Mouse (Mus musculus) midbrain, postnatal 0 days (tissue): ENCODE measurements around the gene Tmprss7. TPM values are rescaled to one million over a fixed set of nuclear protein-coding genes. Genes with fewer than 3 reads are reported as not detected.
A peak's percentile ranks its signal among the peaks of the same experiment; 100 is the strongest.

Source experiments
- ATAC-seq: fragments of 200-750 bp; cut with Nextera tagmentation; 2 replicates; pipeline ENCODE4 v1.8.0; 2017; ENCODE audit warnings: moderate number of reproducible peaks, mild to moderate bottlenecking, moderate TSS enrichment, moderate library complexity; ENCODE audit not compliant: low FRiP score
- DNase-seq: peaks from one replicate; pipeline ENCODE4 v3.0.0-alpha.2; 2015; ENCODE audit warnings: low spot score
- H3K27ac ChIP-seq: fragments of 300-500 bp; sonication (generic); 2 replicates; pipeline ENCODE4 v1.5.1; 2014; ENCODE audit warnings: low read depth, mild to moderate bottlenecking, low read length, mixed read lengths
- H3K27me3 ChIP-seq: fragments of 300-500 bp; sonication (generic); 2 replicates; pipeline ENCODE4 v1.6.1; 2014; ENCODE audit warnings: low read length, control low read depth, mixed read lengths; ENCODE audit not compliant: insufficient read depth
- H3K36me3 ChIP-seq: fragments of 300-500 bp; sonication (generic); 2 replicates; pipeline ENCODE4 v1.6.1; 2014; ENCODE audit warnings: low read length, control low read depth, mixed read lengths; ENCODE audit not compliant: insufficient read depth
- H3K4me1 ChIP-seq: fragments of 300-500 bp; sonication (generic); 2 replicates; pipeline ENCODE4 v1.6.1; 2014; ENCODE audit warnings: mild to moderate bottlenecking, control low read depth, antibody characterized with exemption, low read length, mixed read lengths; ENCODE audit not compliant: insufficient read depth
- H3K4me2 ChIP-seq: fragments of 300-500 bp; sonication (generic); 2 replicates; pipeline ENCODE4 v1.6.1; 2014; ENCODE audit warnings: low read depth, mild to moderate bottlenecking, low read length, mixed read lengths; ENCODE audit not compliant: poor library complexity, severe bottlenecking
- H3K4me3 ChIP-seq: fragments of 300-500 bp; sonication (generic); 2 replicates; pipeline ENCODE4 v1.5.1; 2014; ENCODE audit warnings: low read depth, mild to moderate bottlenecking, low read length, moderate library complexity
- H3K9ac ChIP-seq: fragments of 300-500 bp; sonication (generic); replicated peaks from 2 replicates; pipeline ENCODE4 v1.6.1; 2014; ENCODE audit warnings: mild to moderate bottlenecking, low read length, moderate library complexity, mixed read lengths; ENCODE audit not compliant: poor library complexity, severe bottlenecking
- H3K9me3 ChIP-seq: fragments of 300-500 bp; sonication (generic); 2 replicates; pipeline ENCODE4 v1.6.1; 2016; ENCODE audit warnings: low read length, control low read depth
- CTCF ChIP-seq: IDR thresholded peaks from 2 replicates; pipeline ENCODE4 v1.5.1; 2016; ENCODE audit warnings: antibody characterized with exemption, mild to moderate bottlenecking
- WGBS: fragments of 180-500 bp; shearing (Covaris S2); extraction: QIAGEN DNeasy Blood & Tissue Kit; methylation state at CpG from one replicate; pipeline ENCODE4 v1.1.7; 2014; 5-methylcytosine and 5-hydroxymethylcytosine counted together
- polyA plus RNA-seq: library from polyadenylated mRNA; unstranded; fragments of >200 nt; fragmentation: Nextera tagmentation; extraction: Ambion mirVana; gene quantifications from 2 replicates; pipeline ENCODE4 v1.2.1, GENCODE M21; 2015
- total RNA-seq: library from RNA; depleted of rRNA; stranded (reverse); fragments of >200 nt; gene quantifications from 2 replicates; pipeline ENCODE4 v1.2.3, GENCODE M21; 2014

Tmprss7 gene
- total and polyA plus RNA-seq, 2 experiments from 2014 or later: 1.2 to 1.6 TPM

DNA sequence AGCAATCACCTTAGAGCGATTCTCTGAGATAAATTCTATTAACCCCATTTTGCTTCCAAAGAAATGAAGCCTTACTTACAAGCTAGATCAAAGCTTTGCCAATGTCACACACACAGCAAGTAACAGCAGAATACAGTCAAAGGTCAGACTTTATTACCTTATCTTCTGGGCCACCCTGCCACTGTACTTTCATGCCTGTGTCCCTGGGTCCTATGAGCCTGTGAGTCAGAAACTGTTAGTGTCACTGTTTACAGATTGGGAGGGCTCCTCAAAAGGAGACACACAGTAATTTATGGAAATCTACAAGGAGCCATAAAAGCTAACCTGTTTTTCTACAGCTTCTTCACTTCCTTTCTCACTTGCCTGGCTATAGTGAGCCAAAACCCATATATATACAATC, 35.2 kb downstream of the Tmprss7 start:
- Histone ChIP-seq H3K4me3 (no peak overlapping the region), H3K4me1 (no peaks in the 10 kb centered on the region), H3K9me3 (no peaks in the 10 kb centered on the region), H3K9ac (no peak overlapping the region), H3K4me2 (no peak overlapping the region), H3K27ac (no peak overlapping the region), H3K27me3 (peaks cover 5% of the 10 kb centered on the region; the same call in 1 of the 2 replicates), H3K36me3 (no peaks in the 10 kb centered on the region)
- no peak for ATAC-seq
- 86% methylated on average over 1 of the region's 1 CpGs for whole genome bisulfite sequencing
- no peak for DNase-seq
- no peak for TF ChIP-seq CTCF

GRCm38 (mm10) chr16:45657574-45658159, 35.8 kb downstream of the Tmprss7 start:
- H3K36me3 ChIP-seq: no peaks in the 10 kb centered on the region
- H3K4me2 ChIP-seq: no peak overlapping the region
- DNase-seq: no peak
- 90% methylated on average over 12 of the region's 12 CpGs for WGBS
- no peak overlapping the region for H3K27ac ChIP-seq
- H3K4me1 ChIP-seq: no peaks in the 10 kb centered on the region
- TF ChIP-seq CTCF: no peak
- peaks cover 5% of the 10 kb centered on the region; the same call in 1 of the 2 replicates for H3K27me3 ChIP-seq
- no peaks in the 10 kb centered on the region for H3K9me3 ChIP-seq
- no peak for ATAC-seq
- H3K9ac ChIP-seq: no peak overlapping the region
- H3K4me3 ChIP-seq: no peak overlapping the region

- Histone ChIP-seq H3K4me2 (peak overlapping the region; percentile 53), H3K4me3 (no peak overlapping the region)
- no peak for ATAC-seq
Observed at GRCm38 (mm10) chr16:45654465-45654864, 39.0 kb downstream of the Tmprss7 start.

DNA sequence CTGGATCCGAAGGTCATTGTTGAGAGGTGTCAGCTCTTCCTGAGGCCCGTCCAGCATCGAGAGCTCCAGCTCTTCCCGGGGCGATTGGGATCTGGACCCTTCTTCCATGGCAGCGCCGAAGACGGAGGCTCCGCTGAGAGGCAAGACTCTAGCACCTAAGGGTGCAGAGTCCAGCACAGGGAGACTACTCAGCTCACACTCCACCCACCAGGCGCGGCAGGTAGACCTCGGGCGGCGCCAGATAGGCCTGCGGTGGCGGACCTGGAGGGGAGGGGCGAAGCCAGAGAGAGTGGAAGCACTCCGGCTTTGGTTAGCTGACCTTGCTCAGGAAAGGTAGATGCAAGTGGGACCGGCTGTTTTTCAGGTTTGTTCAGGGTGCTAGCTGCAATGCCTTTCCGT, 39.5 kb downstream of the Tmprss7 start, which contains the start of gene BC016579:
Gene BC016579 (minus strand): TSS at position 135 of the 399 bp plus-strand sequence.
- H3K9ac ChIP-seq: 0 out of 2 replicates have a peak within 1 kb of the TSS, but pooled peaks have one; percentile 9
- ATAC-seq: peak; percentile 41; the same call in 1 of the 2 replicates
- no peak for TF ChIP-seq CTCF

More at GRCm38 (mm10) chr16:45654465-45654864, 39.0 kb downstream of the Tmprss7 start:
- Histone ChIP-seq H3K9ac (no peak overlapping the region), H3K36me3 (no peaks in the 10 kb centered on the region), H3K9me3 (no peaks in the 10 kb centered on the region), H3K27me3 (peaks cover 5% of the 10 kb centered on the region; the same call in 1 of the 2 replicates), H3K27ac (no peak overlapping the region), H3K4me1 (no peaks in the 10 kb centered on the region)
- DNase-seq: no peak
- TF ChIP-seq CTCF: no peak
- WGBS: 66% methylated on average over 9 of the region's 9 CpGs

DNA sequence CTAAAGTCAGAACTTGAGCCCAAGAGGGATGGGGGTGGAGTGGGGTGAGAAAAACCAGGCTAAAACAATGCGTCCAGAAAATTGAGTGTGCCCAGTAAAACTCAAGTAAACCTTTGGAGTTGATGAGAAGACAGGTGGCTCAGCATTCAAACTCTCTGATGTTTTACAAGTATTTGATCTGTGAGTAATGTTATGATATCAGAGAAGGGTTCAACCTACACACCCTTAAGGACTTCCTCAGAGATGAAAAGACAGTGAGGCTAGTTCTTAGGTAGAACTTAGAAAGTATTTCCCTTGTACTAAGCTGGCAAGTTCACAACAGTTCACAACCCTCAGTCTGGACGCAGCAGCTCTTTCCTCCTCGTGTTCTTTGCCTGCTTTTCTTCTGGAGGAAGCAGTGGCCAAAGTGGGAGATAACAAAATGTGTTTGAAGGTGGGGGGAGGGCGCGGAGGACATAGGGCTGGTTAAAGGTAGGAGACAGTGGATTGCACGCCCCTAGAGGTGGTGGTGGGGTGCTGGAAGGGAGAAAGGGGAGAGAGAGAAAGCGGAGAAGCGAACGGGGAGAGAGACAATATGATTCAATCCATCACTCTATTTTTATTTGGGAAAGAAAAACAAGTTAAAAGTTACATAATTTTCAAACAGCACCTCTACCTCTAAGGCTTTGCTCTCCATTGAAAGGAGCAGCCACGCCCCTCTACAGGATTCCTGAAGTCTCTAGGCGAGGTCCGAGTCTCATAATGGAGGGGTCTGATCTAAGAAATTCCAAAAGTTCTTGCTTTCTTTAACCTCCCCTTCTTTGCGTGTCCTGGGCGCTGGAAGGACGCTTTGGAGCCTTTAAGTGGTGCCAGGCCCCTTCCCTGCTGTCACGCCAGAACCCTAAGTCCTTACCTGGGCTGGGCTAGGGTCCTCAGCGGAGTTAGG, 40.2 kb downstream of the Tmprss7 start:
- 19% methylated on average over 17 of the region's 17 CpGs for WGBS
- Histone ChIP-seq H3K36me3 (no peaks in the 10 kb centered on the region), H3K4me2 (peak overlapping the region; percentile 53), H3K27ac (no peak overlapping the region), H3K9me3 (no peaks in the 10 kb centered on the region), H3K4me3 (peak overlapping the region; percentile 33), H3K27me3 (peaks cover 5% of the 10 kb centered on the region; the same call in 1 of the 2 replicates), H3K9ac (no peak overlapping the region), H3K4me1 (no peaks in the 10 kb centered on the region)
- DNase-seq (no peak), ATAC-seq (no peak)
- TF ChIP-seq CTCF: peak; percentile 16; the same call in 1 of the 2 replicates

More for the DNA sequence above, 39.5 kb downstream of the Tmprss7 start, which contains the start of gene BC016579:
- DNase-seq: no peak
- Histone ChIP-seq H3K9me3 (no peaks in the 10 kb centered on the region), H3K4me3 (peak within 1 kb of the TSS; percentile 33), H3K4me2 (peak within 1 kb of the TSS; percentile 53), H3K4me1 (no peaks in the 10 kb centered on the region), H3K27me3 (peaks cover 5% of the 10 kb centered on the region; the same call in 1 of the 2 replicates), H3K27ac (no peak within 1 kb of the TSS), H3K36me3 (no peaks in the 10 kb centered on the region)
- 9% methylated on average over 20 of the region's 20 CpGs for WGBS
